Mouse (Mus musculus) lung, embryonic 14.5 days (tissue): ENCODE data around the gene Bcl2l10. TPM values are rescaled to one million over a fixed set of nuclear protein-coding genes. Genes with fewer than 3 reads are reported as not detected.
"Not testable (repeated sequence)": the region's sequence is repeated elsewhere in the genome, so short reads cannot be mapped to it uniquely, and the experiment has no call there.

Source experiments
- ATAC-seq: fragments of 200-750 bp; cut with Nextera tagmentation; 2 replicates; pipeline ENCODE4 v1.8.0; 2017; ENCODE audit warnings: mild to moderate bottlenecking, moderate TSS enrichment, moderate library complexity; ENCODE audit not compliant: insufficient read depth
- DNase-seq: peaks from one replicate; pipeline ENCODE4 v3.0.0-alpha.2; 2015
- H3K27ac ChIP-seq: fragments of 300-500 bp; sonication (generic); 2 replicates; pipeline ENCODE4 v1.5.1; 2014; ENCODE audit warnings: low read depth, mild to moderate bottlenecking, moderate library complexity
- H3K27me3 ChIP-seq: fragments of 300-500 bp; sonication (generic); 2 replicates; pipeline ENCODE4 v1.6.1; 2014; ENCODE audit warnings: low read length, control low read depth; ENCODE audit not compliant: insufficient read depth
- H3K36me3 ChIP-seq: fragments of 300-500 bp; sonication (generic); 2 replicates; pipeline ENCODE4 v1.6.1; 2014; ENCODE audit warnings: control low read depth; ENCODE audit not compliant: insufficient read depth
- H3K4me1 ChIP-seq: fragments of 300-500 bp; sonication (generic); 2 replicates; pipeline ENCODE4 v1.6.1; 2014; ENCODE audit warnings: antibody characterized with exemption, control low read depth; ENCODE audit not compliant: insufficient read depth
- H3K4me2 ChIP-seq: fragments of 300-500 bp; sonication (generic); 2 replicates; pipeline ENCODE4 v1.6.1; 2014; ENCODE audit warnings: mild to moderate bottlenecking
- H3K4me3 ChIP-seq: fragments of 300-500 bp; sonication (generic); 2 replicates; pipeline ENCODE4 v1.5.1; 2014; ENCODE audit warnings: low read depth, low read length
- H3K9ac ChIP-seq: fragments of 300-500 bp; sonication (generic); 2 replicates; pipeline ENCODE4 v1.6.1; 2014
- H3K9me3 ChIP-seq: fragments of 300-500 bp; sonication (generic); 2 replicates; pipeline ENCODE4 v1.6.1; 2016; ENCODE audit warnings: low read depth, low read length, control low read depth
- CTCF ChIP-seq: IDR thresholded peaks from 2 replicates; pipeline ENCODE4 v1.5.1; 2016; ENCODE audit warnings: antibody characterized with exemption, low read depth
- WGBS: fragments of 180-500 bp; shearing (Covaris S2); extraction: QIAGEN DNeasy Blood & Tissue Kit; methylation state at CpG from one replicate; pipeline ENCODE4 v1.1.7; 2014; 5-methylcytosine and 5-hydroxymethylcytosine counted together
- polyA plus RNA-seq: library from polyadenylated mRNA; unstranded; fragments of >200 nt; fragmentation: Nextera tagmentation; extraction: Ambion mirVana; gene quantifications from 2 replicates; pipeline ENCODE4 v1.2.1, GENCODE M21; 2014

Gene Bcl2l10
- polyA plus RNA-seq, 1 experiment from 2014 or later: not detected

- no peaks in the 10 kb centered on the region for H3K4me1 ChIP-seq
Observed at GRCm38 (mm10) chr9:75362201-75362600, 14.6 kb downstream of the Bcl2l10 start.

DNA sequence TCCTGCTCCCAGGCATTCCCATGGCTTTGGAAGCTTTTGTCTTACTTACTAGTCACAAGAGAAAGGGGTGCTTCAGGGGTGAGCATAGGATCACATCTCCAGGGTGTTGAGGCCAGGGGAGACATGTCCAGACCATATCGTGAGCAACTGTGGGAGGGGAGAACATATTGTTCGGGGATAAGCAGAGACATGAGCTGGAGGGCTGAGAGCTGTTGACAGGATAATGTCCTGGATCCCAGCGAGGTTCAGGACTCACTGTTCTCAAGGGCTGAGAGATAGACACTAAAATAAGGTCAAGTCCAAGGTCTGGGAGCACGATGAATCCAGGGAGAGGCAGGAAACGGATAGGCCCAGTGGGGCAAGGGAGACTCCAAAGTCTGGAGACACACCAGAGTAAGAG is 15.4 kb downstream of the Bcl2l10 start:
- ATAC-seq: no peak
- H3K9me3 ChIP-seq: no peaks in the 10 kb centered on the region
- H3K27ac ChIP-seq: no peak overlapping the region
- no peak for TF ChIP-seq CTCF
- no peak for DNase-seq
- no peaks in the 10 kb centered on the region for H3K36me3 ChIP-seq
- whole genome bisulfite sequencing: 68% methylated on average over 5 of the region's 5 CpGs
- no peaks in the 10 kb centered on the region for H3K4me1 ChIP-seq
- H3K9ac ChIP-seq: no peak overlapping the region
- H3K4me3 ChIP-seq: no peak overlapping the region
- no peaks in the 10 kb centered on the region for H3K27me3 ChIP-seq
- no peak overlapping the region for H3K4me2 ChIP-seq

More at GRCm38 (mm10) chr9:75362201-75362600, 14.6 kb downstream of the Bcl2l10 start:
- no peaks in the 10 kb centered on the region for H3K9me3 ChIP-seq
- no peak overlapping the region for H3K9ac ChIP-seq
- no peak overlapping the region for H3K27ac ChIP-seq
- H3K36me3 ChIP-seq: no peaks in the 10 kb centered on the region
- H3K4me3 ChIP-seq: no peak overlapping the region
- no peaks in the 10 kb centered on the region for H3K27me3 ChIP-seq
- TF ChIP-seq CTCF: no peak
- no peak for ATAC-seq
- WGBS: 83% methylated on average over 4 of the region's 4 CpGs
- no peak overlapping the region for H3K4me2 ChIP-seq
- DNase-seq: no peak

DNA sequence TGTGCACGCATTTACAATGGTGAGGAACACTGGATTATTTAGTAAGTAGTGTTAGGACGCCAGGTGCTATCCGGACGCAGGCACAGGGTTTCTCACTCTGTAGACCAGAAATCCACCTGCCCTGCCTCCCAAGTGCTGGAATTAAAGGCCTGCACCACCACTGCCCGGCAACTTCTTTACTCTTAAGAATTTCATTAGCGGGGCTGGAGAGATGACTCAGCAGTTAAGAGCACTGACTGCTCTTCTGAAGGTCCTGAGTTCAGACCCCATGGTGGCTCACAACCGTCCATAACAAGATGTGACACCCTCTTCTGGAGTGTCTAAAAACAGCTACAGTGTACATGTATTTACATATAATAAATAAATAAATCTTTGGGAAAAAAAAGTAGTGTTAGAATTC is 16.1 kb downstream of the Bcl2l10 start:
- H3K36me3 ChIP-seq, H3K9me3 ChIP-seq, H3K27me3 ChIP-seq, H3K9ac ChIP-seq, H3K4me1 ChIP-seq, H3K27ac ChIP-seq, H3K4me3 ChIP-seq, DNase-seq, H3K4me2 ChIP-seq, ATAC-seq: not testable (repeated sequence)
- 61% methylated on average over 7 of the region's 7 CpGs for WGBS

DNA sequence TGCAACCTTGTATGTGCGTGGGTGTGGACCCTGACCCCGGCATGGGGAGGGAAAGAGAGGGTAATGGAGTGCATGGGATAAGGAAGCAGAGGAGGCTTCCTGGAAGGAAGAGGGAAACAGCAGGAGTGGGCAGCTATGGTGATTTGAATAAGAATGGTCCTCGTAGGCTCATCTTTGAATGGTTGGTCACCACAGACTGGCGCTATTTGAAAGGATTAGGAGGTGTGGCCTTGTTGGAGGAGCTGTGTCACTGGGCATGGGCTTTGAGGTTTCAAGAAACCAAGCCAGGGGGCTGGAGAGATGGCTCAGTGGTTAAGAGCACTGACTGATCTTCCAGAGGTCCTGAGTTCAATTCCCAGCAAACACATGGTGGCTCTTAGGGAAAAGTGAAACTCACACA is 17.6 kb downstream of the Bcl2l10 start:
- H3K4me2 ChIP-seq: no peak overlapping the region
- H3K9me3 ChIP-seq: no peaks in the 10 kb centered on the region
- no peak overlapping the region for H3K4me3 ChIP-seq
- H3K9ac ChIP-seq: no peak overlapping the region
- no peaks in the 10 kb centered on the region for H3K36me3 ChIP-seq
- ATAC-seq (no peak), DNase-seq (no peak)
- TF ChIP-seq CTCF: no peak
- 62% methylated on average over 4 of the region's 4 CpGs for WGBS
- no peaks in the 10 kb centered on the region for H3K27me3 ChIP-seq
- H3K4me1 ChIP-seq: no peaks in the 10 kb centered on the region
- H3K27ac ChIP-seq: no peak overlapping the region

- no peaks in the 10 kb centered on the region for H3K4me1 ChIP-seq
- no peaks in the 10 kb centered on the region for H3K27me3 ChIP-seq
- no peak overlapping the region for H3K4me3 ChIP-seq
- H3K27ac ChIP-seq: no peak overlapping the region
- TF ChIP-seq CTCF: no peak
- ATAC-seq (no peak), DNase-seq (no peak)
- no peaks in the 10 kb centered on the region for H3K9me3 ChIP-seq
- H3K9ac ChIP-seq: no peak overlapping the region
- H3K4me2 ChIP-seq: no peak overlapping the region
- WGBS: 68% methylated on average over 5 of the region's 5 CpGs
- H3K36me3 ChIP-seq: no peaks in the 10 kb centered on the region
Observed at GRCm38 (mm10) chr9:75366191-75366590, 18.6 kb downstream of the Bcl2l10 start.

- Histone ChIP-seq H3K27me3 (no peaks in the 10 kb centered on the region), H3K27ac (no peak overlapping the region), H3K4me3 (no peak overlapping the region), H3K9me3 (no peaks in the 10 kb centered on the region), H3K36me3 (no peaks in the 10 kb centered on the region), H3K9ac (no peak overlapping the region), H3K4me1 (no peaks in the 10 kb centered on the region), H3K4me2 (no peak overlapping the region)
- no peak for DNase-seq
- 61% methylated on average over 3 of the region's 3 CpGs for WGBS
- no peak for ATAC-seq
- no peak for TF ChIP-seq CTCF
Observed at GRCm38 (mm10) chr9:75368779-75369178, 21.2 kb downstream of the Bcl2l10 start.

DNA sequence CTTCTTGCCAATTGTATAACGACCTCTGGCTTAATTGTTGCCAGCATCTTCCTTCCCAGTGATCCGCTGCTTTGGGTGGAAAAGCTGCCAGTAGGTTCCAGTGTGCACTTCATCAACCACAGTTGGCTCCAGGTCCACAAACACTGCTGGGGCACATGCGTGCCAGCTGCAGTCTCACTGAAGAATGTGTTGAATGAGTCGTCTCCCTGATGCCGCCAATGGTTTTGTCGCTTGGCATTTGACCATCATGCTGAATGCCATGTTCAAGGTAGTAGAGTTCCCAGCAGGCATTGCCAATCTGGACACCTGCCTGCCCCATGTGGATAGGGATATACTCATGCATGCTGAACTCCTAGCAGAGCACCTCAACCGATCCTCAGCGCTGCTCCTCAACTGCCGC is 28.0 kb downstream of the Bcl2l10 start:
- ATAC-seq (no peak), DNase-seq (no peak)
- WGBS: 92% methylated on average over 9 of the region's 9 CpGs
- H3K27ac ChIP-seq: no peak overlapping the region
- H3K4me1 ChIP-seq: no peaks in the 10 kb centered on the region
- H3K4me2 ChIP-seq: no peak overlapping the region
- no peak overlapping the region for H3K4me3 ChIP-seq
- H3K9me3 ChIP-seq: no peaks in the 10 kb centered on the region
- H3K9ac ChIP-seq: no peak overlapping the region
- H3K36me3 ChIP-seq: no peaks in the 10 kb centered on the region
- no peaks in the 10 kb centered on the region for H3K27me3 ChIP-seq
- no peak for TF ChIP-seq CTCF

GRCm38 (mm10) chr9:75376428-75376827 is 28.9 kb downstream of the Bcl2l10 start:
- WGBS: 67% methylated on average over 1 of the region's 1 CpGs
- DNase-seq (no peak), ATAC-seq (no peak)
- no peak for TF ChIP-seq CTCF
- Histone ChIP-seq H3K9ac (no peak overlapping the region), H3K4me1 (no peaks in the 10 kb centered on the region), H3K4me3 (no peak overlapping the region), H3K9me3 (no peaks in the 10 kb centered on the region), H3K4me2 (no peak overlapping the region), H3K27me3 (no peaks in the 10 kb centered on the region), H3K27ac (no peak overlapping the region), H3K36me3 (no peaks in the 10 kb centered on the region)
